In the genomic region with DNA sequence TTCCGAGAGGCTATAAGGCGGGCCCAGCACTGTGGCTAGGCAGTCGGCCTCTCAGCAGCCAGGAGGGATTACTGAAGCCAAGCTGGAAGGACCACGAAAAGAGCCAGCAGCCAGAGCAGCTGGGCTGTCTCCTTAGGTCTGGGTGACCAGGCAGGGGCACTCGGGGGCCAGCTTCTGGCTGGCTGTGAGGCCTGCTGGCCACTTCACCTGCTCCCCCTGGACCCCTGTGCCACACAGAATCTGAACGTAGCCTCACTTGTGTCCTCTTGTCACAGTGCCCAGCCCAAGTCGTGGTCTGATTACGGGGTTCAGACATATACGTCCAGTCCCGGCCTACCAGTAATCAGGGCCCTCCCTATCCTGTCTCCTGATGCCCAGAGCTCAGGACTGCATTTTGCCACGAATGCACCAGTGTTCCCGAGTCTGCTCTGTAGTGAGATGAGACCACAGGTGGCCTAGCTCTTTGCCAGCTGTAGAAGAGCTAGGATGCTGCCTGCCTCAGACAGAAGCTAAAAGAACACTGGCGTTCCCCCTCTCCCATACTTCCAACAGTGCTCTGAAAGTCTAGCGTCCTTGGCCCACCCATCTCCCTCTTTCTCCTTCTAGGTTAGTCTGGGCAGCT, we compare ENCODE assay signal across 20 mouse cellular contexts.
A peak's percentile ranks its signal among the peaks of the same experiment; 100 is the strongest.
DNase-seq lines count a peak whose midpoint lies in the region; ATAC-seq and TF ChIP-seq lines count a peak whose summit lies in the region.
"Had no signal": no experiment of that assay in that cellular context is flagged by ENCODE, and none has a peak within 500 bp of the region (broad histone marks: within the 10 kb centered on the region; RNA-seq: fewer than 3 reads in every experiment).

No protein-coding gene starts in this region.

- no peak overlapping the region for H3K4me2 ChIP-seq in kidney, embryonic 16.5 days (replicated peaks; ENCODE audit: low read depth, low read length)
- H3K4me2 ChIP-seq: embryonic facial prominence, embryonic 15.5 days; heart, embryonic 12.5 days; midbrain, embryonic 12.5 days had no signal

- TF ChIP-seq CTCF in gastrocnemius, adult 2 months (IDR thresholded peaks at IDR 0.05) = no peak

- H3K4me1 ChIP-seq in kidney, embryonic 16.5 days (ENCODE audit: insufficient read depth, low read length) = peaks cover 14% of the 10 kb centered on the region
- H3K4me1 ChIP-seq: embryonic facial prominence, embryonic 15.5 days; midbrain, embryonic 12.5 days had no signal

- H3K9ac ChIP-seq in kidney, embryonic 16.5 days (replicated peaks; ENCODE audit: low read length) = no peak overlapping the region; the same call in 1 of the 2 replicates
- H3K9ac ChIP-seq: embryonic facial prominence, embryonic 15.5 days; heart, embryonic 12.5 days; midbrain, embryonic 12.5 days had no signal

- DNase-seq in gastrocnemius, adult 2 months = peak; percentile 14
- DNase-seq in gastrocnemius, adult 18-20 months (ENCODE audit: low spot score) = no peak
- DNase-seq in kidney, postnatal 14 days = no peak
- peak; percentile 13 for DNase-seq in right cerebral cortex, postnatal 4 days
- no peak for DNase-seq in right cerebral cortex, postnatal 36 days (ENCODE audit: low spot score in 2 of 2)
- peak; percentile 43 for DNase-seq in testis, postnatal 10 days (ENCODE audit: low spot score)
- DNase-seq: adrenal gland, postnatal 36 days; cerebellum, adult 9-11 months; layer of hippocampus, adult 9-11 months; lung, adult 18-20 months; right cerebral cortex, adult 18-20 months; thymus, postnatal 14 days had no signal

- intact Hi-C loops in gastrocnemius, adult 2 months (cut with DNase I) = no loop called here

- no peaks in the 10 kb centered on the region for H3K27me3 ChIP-seq in kidney, embryonic 16.5 days (ENCODE audit: insufficient read depth, low read length)
- H3K27me3 ChIP-seq: embryonic facial prominence, embryonic 15.5 days; heart, embryonic 12.5 days; midbrain, embryonic 12.5 days had no signal

- H3K27ac ChIP-seq in gastrocnemius, adult 2 months = no peak overlapping the region
- H3K27ac ChIP-seq in kidney, embryonic 16.5 days (ENCODE audit: low read length) = peak overlapping the region; percentile 88
- H3K27ac ChIP-seq: embryonic facial prominence, embryonic 15.5 days; forebrain, embryonic 10.5 days; midbrain, embryonic 12.5 days had no signal

- H3K9me3 ChIP-seq in kidney, embryonic 16.5 days (ENCODE audit: low read length) = peaks cover 15% of the 10 kb centered on the region

- no peak for ATAC-seq in kidney, embryonic 16.5 days (ENCODE audit: low FRiP score, low TSS enrichment)
- ATAC-seq: activated CD4-positive, CD25-positive, alpha-beta regulatory T cell, adult 4 months; Patski had no signal

- 65% methylated on average over 14 of the region's 14 CpGs for WGBS in kidney, embryonic 16.5 days

- H3K4me3 ChIP-seq in gastrocnemius, adult 2 months = no peak overlapping the region
- no peak overlapping the region for H3K4me3 ChIP-seq in kidney, embryonic 16.5 days (ENCODE audit: low read length)
- H3K4me3 ChIP-seq: embryonic facial prominence, embryonic 15.5 days; forebrain, embryonic 10.5 days; heart, embryonic 12.5 days; midbrain, embryonic 12.5 days; myocyte had no signal

- H3K36me3 ChIP-seq in kidney, embryonic 16.5 days (ENCODE audit: insufficient read depth, low read length) = no peaks in the 10 kb centered on the region
- H3K36me3 ChIP-seq: embryonic facial prominence, embryonic 15.5 days; forebrain, embryonic 10.5 days; heart, embryonic 12.5 days; midbrain, embryonic 12.5 days had no signal

Comparison
In these comparisons a context has a peak if more than half of its experiments do, and no peak if none do; other contexts are left out.
1. DNase-seq: peak in gastrocnemius, adult 2 months (single experiment), right cerebral cortex, postnatal 4 days (single experiment) and testis, postnatal 10 days (single experiment); none in gastrocnemius, adult 18-20 months (single experiment), kidney, postnatal 14 days (single experiment) and right cerebral cortex, postnatal 36 days (0 of 2).